Mouse (Mus musculus): ENCODE data around the gene Fndc10.
"Not testable (repeated sequence)": the region's sequence is repeated elsewhere in the genome, so short reads cannot be mapped to it uniquely, and the experiment has no call there.

Gene Fndc10

DNA sequence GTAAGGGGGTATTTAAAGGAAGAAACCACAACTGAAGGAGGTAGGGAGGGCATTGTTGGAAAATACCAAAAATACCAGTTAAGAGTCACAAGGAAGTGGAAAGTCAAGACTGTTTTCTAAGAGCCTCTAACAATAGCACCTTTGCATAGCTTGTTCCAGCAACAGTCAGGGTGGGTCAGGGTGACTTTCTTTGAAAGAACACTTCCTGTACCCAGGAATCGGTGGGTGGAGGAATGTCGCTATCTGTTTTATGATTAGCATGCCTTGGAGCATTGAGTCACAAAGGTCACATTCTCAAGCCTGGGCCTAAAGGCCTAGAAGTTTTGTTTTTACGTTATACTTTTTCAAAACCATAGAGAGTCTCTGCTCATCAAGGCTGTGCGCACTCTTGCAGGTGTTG, 6.4 kb upstream of the Fndc10 start:
- DNase-seq (ENCODE audit: low spot score) = not testable (repeated sequence)

DNA sequence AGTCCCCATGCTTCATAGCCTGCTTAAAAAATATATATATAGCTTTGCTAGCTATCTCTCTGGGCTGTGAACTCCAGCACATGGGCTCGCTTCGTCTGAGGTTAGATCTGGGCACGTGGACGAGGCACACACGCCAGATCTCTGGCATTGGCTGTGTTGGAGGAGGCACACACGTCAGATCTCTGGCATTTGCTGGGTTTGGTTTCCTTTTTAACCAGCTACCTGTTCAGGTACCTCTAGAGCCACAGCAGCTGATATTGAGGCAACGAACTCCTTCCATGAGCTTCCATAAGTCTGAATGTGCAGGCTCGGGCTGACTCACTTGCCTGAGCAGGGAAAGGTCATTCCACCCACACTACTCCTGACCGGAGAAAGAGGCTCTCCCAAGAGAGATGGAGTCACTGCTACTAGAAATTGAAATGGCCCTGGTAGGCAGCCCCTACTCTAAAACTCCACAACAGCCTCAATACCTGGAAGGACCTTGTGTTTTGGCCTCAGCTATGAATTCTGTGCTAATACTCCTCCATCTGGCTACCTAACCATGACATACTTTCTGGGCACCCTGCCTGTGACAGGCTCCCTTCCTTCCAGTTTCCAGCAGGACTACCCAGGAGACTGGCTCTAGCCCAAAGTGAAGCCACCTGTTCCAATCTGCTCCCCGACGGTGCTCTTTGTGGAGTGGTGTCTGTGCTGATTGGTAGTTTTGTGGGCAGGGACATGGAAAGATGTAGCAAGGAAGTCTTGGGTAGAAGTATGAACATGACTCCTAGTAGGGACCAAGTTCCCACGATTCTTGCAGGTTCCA, 3.4 kb upstream of the Fndc10 start:
- no peak for DNase-seq (ENCODE audit: low spot score)

DNA sequence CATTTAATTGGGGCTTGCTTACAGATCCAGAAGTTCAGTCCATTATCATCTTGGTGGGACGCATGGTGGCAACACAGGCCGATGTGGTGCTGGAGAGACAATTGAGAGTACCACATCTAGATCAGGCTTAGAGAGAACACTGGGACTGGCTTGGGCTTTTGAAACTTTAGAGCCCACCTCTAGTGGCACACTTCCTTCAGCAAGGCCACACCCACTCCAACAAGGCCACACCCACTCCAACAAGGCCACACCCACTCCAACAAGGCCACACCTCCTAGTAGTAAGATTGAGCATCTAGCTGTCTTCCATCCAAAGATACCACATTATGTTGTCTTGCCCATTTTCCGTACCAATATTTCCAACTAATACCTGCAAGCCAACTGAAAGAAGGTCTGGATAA, 1.7 kb upstream of the Fndc10 start:
- no peak for DNase-seq (ENCODE audit: low spot score)

DNA sequence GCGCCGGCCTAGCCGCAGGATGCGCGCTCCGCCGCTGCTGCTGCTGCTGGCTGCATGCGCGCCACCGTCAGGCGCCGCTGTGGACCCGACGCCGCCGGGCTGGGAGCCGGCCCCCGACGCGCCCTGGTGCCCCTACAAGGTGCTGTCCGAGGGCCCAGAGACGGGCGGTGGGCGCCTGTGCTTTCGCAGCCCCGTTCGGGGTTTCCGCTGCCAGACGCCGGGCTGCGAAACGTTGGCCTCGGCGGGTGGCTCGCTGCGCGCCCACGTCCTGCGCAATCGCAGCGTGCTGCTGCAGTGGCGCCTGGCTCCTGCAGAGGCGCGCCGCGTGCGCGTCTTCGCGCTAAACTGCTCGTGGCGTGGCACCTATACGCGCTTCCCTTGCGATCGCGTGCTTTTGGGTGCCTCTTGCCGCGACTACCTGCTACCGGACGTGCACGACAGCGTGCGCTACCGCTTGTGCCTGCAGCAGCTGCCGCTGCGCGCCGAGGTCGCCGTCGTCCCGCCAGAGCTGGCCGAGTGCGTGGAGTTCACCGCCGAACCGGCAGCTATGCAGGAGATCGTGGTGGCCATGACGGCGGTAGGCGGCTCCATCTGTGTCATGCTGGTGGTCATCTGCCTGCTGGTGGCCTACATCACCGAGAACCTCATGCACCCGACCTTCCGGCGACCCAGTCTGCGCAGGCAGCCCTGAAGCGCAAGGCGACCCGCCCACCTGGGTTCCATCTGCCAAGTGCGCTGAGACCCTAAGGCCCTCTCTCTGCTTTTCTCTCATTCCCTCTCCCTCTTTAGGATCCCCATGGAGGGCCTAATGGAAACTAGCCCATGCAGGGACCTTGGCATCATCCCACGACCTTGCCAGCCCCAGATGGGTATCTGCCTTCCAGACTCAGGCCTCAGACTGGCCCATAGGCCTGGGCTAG, 600 bp downstream of the Fndc10 start:
- peak; percentile 34 for DNase-seq (ENCODE audit: low spot score)

DNA sequence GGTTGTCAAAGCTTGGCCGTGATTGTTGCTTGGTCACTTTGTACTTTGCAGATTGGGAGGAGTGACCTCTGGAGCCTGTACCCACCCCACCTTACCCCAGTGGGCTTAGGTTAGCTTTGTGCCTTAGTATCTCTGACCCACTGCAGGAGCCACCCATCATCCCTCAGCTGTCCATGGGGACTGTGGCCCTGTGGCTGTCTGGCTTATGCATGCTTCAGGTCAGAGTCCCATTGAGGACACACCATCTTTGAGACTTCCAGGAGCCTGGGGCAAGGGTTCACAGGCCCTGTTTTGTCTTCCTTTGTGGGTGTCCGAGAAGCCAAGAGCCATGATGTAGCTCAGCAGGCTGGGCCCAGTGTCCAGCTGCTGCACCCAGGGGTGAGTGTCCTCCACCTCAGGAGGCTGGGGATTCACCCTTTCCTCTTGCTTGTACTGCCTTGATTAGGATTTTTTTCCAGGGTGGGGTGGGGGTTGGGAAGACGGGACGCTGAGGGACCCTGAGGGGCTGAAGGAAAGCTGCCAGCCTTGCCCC, 1.5 kb downstream of the Fndc10 start:
- DNase-seq (ENCODE audit: low spot score) = no peak

DNA sequence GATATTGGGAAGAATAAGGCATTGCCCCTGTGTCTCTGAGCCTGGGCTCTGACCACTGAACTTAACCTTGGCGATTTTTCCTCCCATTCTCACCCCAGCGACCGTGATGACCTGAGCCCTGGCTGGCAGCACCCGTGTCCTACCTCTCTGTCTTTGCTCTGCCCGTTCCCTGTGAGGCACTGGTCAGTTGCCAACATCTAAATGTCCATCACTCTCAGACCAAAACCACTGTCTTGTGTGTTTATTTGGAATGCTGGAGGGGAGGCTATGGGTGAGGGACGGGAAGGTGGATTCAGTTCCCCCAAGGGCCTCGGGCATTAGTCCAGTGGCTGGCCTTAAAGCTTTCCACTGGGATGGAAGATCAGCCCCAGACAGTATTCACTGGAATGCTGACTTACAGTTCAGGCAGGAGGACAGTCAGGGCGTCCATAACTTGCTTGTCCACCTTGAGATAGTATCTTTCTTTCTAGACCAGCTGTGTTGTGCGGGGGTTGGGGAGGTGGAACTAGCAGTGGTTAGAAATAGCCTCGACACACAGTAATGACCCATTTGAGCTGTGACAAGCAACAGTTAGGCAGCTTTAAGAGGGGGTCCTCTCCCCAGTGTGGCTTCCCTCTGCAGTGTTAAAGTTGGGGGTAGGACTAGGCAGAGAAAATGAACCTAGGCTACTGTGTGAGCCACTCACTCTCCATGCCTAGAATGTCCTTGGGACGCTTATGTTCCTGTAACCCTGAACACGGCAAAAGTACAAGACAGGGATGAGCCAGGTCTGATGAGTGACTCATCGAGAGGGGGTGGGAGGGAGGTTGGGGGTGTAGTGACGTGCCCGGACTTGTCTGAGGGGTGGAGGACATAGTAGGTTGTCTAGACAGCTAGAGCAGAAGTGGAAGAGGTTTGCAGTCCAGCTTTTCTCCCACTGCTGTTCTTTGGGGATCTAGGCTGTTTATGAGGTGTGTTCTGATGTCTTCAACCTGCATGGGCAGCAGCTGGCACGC, 2.4 kb downstream of the Fndc10 start:
- DNase-seq (ENCODE audit: low spot score) = no peak

DNA sequence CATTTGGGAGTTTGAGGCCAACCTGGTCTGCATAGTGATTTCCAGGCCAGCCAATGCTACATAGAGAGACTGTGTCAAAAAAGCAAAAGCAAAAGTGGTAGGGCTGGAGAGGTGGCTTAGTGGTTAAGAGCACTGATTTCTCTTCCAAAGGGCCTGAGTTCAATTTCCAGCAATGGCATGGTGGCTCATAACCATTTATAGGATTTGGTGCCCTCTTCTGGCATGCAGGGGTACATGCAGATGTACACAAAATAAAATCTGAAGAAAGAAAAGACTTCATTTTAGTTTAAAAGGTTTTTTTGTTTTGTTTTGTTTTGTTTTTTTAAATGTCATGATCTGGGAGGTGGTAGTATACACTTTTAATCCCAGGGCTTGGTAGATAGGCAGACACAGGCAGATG, 6.3 kb downstream of the Fndc10 start:
- DNase-seq (ENCODE audit: low spot score) = no peak

DNA sequence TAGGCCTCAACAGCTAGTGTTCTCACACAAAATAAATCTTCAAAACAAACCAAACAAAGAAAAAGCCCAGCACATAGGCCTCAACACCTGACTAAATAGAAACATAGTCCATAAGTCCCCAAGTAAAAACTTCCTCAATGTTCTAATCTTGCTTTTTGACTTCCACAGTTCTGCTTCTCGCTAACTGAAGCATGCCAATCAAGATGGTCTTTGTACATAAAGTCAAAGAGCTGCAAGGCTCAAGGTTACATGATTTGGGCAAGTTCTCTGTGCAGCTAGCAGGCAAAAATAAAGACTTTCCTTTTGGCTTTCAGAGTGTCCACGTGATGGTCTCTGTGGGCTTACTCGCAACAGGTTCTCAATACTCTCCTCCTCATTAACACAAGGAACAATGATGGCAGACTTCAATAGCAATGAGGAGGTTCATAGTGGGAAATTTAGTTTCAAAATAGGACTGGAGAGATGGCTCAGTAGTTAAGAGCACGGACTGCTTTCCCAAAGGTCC, 9.3 kb downstream of the Fndc10 start:
- DNase-seq (ENCODE audit: low spot score) = no peak

DNA sequence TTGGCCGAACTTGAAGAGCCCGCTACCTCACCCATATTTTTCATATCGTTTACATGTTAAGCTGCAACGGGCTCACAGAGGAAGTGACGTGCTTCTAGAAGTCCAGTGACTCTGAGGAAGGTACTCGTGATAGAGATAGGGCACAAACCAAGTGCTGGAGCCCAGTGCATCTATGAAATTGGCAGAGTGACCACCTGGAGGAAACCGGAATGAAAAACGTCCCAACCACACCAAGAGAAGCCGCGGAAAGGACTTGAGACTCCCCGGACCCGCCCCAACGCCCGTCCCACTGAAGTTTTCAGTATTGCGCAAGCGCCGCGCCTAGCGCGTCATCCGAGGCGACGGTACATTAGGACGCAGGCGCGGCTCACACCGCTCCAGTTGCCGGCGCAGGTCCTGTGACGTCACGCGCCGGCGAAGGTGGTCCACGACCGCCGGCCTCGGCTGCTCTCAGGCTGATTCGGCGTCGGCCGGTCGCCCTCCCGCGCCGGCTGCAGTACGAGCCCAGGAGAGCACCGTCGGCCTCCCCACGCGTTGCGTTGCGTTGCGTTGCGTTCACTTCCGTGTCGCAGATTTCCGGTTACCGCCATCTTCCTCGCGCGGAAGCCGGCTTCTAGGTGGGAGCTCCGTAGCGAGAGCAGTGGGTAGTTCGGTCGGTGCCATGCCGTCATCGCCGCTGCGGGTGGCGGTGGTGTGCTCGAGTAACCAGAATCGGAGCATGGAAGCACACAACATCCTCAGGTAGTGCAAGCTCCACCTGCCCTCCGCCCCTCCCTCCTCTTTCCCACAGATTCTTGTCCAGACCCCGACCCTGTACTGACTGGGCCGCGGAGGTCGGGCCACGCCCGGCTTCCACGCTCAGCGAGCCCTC, 10.8 kb downstream of the Fndc10 start, which contains the start of gene Ssu72:
Gene Ssu72 (plus strand): TSS at position 80 of the 871 bp plus-strand sequence.
- DNase-seq (ENCODE audit: low spot score) = peak; percentile 94

DNA sequence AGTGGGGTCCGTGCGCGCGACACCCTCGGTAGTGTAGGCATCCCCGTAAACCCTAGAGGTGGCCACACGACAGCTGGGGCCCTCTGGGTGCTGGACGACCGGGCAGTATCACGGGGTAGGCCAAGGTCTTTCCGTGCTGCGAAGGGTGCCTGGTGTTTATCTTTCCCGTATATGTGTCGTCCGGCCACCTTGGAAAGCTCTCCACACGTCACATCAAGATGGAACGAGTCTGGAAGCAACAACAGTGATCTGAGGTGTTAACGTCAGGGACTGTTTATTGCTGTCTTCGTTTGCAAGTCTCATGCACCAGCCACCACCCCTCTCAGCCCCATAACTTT, 11.4 kb downstream of the Fndc10 start:
- no peak for DNase-seq (ENCODE audit: low spot score)

DNA sequence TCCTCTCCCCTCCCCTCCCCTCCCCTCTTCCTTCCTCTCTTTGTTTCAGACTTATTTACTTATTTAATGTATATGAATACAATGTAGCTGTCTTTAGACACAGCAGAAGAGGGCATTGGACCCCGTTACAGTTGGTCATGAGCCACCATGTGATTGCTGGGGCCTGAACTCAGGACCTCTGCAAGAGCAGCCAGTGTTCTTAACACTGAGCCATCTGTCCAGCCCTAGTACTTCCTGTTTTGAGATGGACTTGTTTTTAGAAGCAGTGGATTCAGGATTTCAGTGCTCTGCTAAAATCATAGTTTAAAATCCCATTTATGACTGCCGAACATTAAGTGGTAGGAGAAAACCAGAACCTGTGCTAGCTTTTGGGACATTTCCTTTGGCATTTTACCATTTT, 14.4 kb downstream of the Fndc10 start:
- no peak for DNase-seq (ENCODE audit: low spot score)

DNA sequence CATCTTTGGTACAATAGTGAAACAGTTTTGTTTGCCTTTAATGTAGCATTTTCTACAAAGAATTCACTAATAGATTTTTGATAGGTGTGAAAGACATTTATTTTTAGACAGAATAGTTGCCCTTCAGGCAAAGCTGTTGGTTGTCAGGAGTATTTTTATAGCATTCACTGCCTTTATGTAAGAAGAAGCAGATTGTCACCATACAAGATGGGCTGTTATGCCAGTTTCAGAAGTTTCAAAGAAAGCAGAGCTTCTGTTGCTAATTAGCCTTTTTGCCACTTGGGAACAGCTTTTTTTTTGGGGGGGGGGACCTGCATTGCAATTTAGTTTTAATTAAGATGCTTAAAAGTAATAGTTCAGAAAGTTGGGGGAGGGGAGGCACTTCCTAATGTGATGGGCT, 14.8 kb downstream of the Fndc10 start:
- DNase-seq (ENCODE audit: low spot score) = no peak

DNA sequence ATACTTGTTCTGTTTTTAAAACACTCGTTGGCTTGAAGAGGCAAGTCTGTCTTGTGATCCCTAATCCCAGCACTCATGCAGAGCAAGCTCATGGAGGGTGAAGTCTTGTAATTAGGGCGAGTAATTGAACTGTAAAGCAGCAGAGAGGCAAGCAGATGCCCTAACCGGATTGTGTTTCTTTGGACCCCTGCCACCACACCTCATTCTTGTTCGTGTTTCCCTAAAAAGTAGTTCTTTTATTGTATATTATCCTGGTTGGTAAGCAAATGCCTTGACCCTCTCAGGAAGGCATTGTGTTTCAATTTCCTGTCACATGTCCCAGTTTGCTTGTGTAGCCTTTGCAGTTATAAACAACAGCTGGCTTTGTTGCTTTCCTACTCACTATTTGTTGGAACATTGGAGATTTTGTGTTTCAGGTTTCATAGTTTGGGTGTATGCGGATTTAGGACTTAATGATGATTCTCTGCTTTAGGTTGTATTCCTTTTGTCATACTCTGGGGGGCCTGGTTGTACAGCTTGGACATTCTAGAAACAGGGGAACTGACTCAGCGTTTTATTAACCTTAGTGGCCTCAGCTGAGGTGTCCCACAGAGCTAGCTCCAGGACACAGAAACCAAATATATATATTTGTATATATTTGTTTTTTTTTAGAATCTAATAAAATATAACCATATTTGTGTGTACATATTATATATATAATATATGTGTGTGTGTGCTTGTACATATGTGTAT, 16.5 kb downstream of the Fndc10 start:
- DNase-seq (ENCODE audit: low spot score) = no peak

DNA sequence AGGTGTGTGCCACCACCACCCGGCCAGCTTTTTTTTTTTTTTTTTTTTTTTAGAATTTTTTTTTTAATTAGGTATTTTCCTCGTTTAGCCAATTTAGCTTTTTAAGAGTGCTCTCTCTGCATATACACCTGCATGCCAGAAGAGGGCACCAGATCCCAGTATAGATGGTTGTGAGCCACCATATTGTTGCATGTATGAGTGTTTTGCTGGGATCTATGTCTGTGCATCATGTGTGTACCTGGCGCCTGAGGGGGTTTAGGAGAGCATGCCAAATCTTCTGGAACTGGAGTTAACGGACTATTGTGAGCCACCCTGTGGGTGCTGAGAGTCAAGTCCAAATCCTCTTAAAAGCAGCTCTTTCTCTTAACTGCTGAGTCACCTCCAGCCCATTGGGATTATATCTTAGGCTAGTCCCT, 27.5 kb downstream of the Fndc10 start:
- no peak for DNase-seq (ENCODE audit: low spot score)

DNA sequence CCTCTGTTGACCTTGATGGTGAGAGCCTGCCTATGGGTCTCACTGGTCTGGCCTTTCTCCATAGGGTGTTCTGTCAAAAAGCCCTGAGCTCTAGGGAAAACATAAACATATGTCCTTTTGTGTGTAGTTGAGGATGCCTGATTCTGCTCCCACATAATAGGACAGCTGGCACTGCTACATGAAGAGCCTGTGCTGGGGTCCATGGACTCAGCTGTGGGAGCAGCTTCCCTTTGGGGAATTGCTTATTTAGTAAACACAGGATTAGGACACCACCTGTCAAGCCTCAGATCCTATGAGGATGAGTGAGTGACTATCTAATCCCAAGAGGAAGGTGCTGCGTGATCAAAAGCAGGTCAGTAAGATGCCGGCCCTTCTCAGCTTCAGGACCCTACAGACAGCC, 33.9 kb downstream of the Fndc10 start:
- DNase-seq (ENCODE audit: low spot score) = no peak

DNA sequence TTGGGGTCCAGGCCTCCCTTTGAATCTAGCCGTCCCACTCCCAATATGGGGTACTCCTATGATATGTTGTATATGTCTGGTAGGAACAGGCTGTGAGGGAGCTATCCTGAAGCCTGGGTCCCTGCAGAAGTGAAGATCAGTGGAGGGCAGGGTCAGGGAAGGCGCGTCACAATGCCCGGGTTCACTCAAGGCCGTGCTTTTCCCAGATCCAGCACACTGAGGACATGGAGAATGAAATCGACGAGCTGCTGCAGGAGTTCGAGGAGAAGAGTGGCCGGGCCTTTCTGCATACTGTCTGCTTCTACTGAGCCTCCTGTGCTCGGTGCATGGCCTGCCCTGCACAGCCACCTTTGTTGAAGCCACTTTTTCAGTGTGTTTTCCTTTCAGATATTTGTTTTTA, 39.1 kb downstream of the Fndc10 start:
- no peak for DNase-seq (ENCODE audit: low spot score)

DNA sequence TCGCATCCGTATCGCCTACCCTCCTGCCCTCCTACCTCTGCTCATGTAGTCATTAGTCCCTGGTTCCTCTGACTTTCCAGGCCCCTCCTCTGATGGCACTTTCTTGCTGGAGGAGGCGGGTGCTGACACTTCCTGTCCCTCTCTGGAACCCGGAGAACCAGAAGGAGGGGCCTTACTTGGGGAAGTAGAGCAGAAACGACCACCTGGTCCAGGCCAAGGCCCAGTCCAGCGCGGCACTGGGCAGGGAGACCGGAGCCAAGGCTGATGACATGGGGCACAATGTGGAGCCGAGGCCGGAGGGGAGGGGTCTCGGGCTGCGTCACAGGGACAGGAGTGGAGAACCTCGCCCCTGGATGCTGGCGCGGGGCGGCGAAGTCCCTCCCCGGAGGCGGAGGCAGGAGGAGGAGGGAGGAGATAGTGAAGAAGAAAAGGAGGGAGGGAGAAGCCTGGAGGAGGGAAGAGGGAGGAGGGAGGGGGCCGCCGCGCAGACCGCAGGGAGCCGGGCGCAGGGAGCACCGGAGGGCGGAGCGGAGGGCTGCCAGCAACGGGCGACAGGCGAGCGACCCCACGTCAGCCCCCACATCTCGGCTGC, 40.3 kb downstream of the Fndc10 start, which contains the start of gene Tmem240:
Gene Tmem240 (plus strand): TSS at position 451 of the 592 bp plus-strand sequence.
- DNase-seq (ENCODE audit: low spot score) = peak; percentile 70

DNA sequence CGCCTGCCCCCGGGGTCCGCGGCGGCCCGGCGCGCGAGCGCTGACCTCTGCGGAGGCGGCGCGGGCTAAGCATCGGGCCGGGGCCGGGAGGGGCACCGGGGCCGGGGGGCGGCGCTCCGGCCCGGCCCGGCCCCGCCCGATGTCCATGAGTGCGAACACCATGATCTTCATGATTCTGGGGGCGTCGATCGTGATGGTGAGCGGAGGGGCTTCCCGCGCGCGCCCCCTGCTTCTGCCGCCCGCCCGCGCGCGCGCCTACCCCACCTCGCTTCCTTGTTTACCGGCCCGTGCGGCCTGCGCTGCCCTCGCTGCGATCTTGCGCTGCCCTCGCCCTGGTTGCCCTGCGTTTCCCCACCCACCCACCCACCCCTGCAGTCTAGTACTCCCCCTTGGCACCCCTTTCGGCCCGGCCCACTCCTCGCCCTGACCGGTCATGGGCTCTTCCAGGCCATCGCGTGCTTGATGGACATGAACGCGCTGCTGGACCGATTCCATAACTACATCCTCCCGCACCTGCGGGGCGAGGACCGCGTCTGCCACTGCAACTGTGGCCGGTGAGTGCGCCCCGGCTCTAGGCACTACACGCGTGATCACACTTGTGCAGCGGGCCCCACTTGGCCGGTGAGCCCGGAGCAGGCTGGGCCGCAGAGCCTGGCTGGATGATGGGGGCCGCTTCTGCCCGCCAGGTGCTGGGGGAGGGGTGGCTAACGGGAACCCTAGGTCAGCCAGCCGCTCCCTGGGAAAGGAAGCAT, 41.0 kb downstream of the Fndc10 start:
- no peak for DNase-seq (ENCODE audit: low spot score)

DNA sequence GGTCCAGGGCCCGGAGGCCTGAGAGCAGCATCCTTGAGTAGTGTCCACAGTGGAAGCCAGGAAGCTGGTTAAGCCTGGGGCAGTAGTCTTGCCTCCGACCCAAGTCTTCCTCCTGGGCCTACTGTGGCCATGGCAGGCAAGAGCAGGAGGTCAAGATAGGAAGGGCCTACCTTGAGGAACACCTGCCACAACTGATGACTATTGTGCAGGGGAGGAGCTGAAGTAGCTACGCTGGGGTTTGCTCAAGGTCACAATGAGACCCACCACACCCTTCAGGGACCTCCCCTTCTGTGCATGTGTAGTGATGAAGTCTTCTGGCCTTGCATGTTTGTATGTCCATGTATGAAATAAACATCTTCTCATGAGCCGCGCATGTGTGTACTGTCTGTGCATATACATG, 41.6 kb downstream of the Fndc10 start:
- DNase-seq (ENCODE audit: low spot score) = no peak
